Mouse (Mus musculus) embryo, embryonic 9.5 days (tissue): ENCODE measurements around the gene Tssk2.

Source experiments
- DNase-seq: peaks from one replicate; pipeline ENCODE4 v3.0.0-alpha.2; 2017; ENCODE audit errors: extremely low spot score

The Tssk2 gene

DNA sequence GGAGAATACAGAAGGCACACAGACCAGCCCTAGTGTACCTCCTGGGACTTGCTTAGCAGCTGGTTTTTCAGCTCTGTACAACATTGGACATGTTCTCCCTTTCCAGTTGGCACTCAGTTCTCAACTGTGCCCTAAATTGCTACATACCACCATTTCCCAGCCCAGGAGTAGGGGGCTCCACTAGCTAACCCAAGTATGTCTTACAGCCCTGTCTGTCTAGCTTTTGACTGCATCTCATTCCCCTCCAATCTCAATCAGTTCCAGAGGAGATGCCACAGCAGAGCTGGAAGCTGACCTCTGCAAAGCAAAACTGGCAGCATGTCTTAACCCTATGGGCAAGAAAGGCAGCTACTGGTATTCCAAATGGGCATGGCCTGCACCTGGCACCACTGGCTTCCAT lies 2.3 kb upstream of the Tssk2 start:
- DNase-seq: no peak

DNA sequence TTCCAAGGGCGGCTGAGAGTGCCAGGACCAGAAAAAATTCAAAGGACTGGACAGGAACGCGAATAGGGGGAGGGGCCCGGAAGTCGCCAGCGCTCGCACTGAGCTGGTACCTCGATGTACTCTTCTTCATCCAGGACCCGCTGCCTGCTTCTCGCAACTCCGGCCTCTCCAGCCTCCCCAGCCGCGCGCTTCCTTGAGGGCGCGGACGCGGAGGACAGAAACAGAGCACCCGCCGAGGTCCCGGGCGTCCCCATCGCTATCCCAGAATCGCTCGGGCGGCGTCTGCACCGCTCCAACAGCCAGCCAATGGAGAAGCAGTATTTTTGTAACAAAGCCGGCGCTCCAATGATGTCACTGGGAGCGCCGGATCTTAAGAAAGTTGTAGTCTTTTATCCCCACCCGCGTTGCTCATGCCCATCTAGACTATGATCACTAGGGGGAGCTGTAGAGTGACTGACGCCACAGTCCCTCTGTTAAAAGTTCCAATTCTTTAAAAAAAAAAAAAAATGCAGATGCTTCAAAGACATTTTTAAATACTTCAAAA lies 12.7 kb downstream of the Tssk2 start, which contains the start of gene Ess2:
Gene Ess2, minus strand, starts transcription at position 297 of the 544 bp plus-strand sequence.
- DNase-seq: peak; percentile 88

- peak; percentile 51 for DNase-seq
Observed at GRCm38 (mm10) chr16:17914307-17915249, 16.1 kb downstream of the Tssk2 start, which contains the start of gene Gsc2. Gene Gsc2 (minus strand): TSS chr16:17915059.

DNA sequence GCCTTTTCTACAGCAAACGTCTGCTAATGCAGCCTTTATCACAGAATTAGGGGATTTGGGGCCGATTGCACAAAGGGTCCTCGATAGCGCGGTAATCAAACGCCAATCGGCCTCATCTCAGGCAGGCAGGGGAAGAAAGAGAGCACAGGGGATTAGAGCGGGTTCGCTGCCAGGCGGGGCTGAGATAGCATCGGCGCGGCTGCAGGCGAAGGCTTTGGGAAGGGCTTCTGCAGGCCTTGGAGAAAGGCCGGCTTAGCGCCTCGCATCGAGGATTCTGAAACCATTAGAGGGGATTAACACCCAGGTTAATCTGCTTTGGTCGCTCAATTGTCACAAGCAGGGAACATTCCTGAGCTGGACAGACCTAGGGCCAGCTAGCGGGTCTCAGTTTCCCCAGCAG lies 22.1 kb downstream of the Tssk2 start:
- DNase-seq: peak; percentile 42

GRCm38 (mm10) chr16:17921325-17922162 lies 23.1 kb downstream of the Tssk2 start:
- peak; percentile 92 for DNase-seq

DNA sequence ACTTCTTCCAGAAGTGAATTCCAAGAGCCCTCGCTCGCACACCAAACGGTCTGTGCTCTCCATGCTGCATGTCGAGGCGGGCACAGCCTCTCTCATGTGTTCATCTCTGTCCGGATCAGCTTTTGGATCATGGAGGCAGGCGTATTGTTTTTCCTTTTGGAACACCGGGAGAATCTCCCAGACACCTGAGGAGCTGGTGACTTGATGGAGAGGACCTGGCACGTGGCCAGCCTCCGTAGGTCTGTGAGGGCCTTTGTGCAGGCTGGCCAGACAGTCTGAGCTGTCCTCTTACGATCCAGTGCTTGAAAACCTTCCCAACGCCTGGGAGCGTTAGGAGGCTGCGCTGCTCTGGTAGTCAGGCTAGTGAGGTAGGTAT lies 23.7 kb downstream of the Tssk2 start:
- no peak for DNase-seq

DNA sequence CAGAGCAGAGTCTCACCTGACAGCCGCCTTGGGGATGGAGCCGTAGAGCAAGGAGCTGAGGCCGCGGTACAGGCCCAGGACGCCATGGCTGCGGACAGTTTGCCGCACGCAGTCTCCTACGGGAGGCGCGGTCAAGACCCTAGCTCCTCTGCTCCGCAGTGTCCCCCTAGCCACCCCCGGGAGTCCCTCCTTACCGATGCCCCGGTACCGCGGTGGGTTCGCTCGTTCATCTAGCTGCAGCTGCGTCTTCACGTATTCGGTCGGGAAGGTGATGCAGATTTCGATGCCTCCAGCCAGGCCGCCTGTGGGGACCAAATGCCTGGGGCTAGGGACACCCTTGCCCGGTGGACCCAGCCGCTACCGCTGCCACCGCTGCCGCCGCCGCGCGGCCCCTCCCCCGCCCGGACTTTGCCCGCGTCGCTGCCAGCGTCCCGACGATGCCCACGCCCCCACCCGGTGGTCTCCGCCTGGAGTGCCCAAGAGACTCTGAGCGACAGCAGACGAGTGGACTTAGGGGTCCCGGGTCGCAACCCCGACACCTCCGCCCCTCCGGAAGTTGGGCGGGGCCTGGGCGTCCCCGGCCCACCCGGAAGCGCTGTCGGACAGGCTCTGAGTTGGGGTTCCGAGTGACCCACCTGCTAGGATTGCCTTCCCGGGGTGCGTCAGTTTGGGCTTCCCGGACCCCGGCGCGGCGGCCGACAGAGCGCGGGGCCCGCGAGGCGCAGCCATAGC lies 29.1 kb downstream of the Tssk2 start:
- peak; percentile 80 for DNase-seq

DNA sequence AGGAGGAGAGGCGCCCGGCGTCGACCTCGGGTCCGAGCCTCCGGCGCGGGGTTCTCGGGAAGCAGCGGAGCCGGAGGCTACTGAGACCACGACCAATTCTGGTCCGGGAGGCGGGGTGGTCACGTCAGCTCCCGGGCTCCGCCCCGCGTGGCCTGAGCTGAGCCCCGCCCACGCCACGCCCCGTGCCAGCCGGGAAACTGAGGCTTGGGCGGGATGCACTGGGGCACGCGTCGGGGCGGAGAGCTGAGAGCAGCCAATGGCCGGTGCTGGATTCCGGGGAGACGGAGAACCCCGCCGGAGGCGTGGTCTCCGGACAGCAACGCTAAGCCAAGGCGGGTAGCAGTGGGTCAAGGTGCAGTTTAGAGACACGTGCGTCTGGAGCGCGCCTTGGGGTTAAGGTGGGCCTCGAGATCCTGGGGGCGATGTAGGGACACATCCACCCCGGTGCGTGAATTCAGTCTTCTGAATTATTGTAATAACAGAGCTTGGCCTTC lies 29.7 kb downstream of the Tssk2 start, which contains the start of gene Slc25a1:
Gene Slc25a1, minus strand, starts transcription at position 133 of the 494 bp plus-strand sequence.
- peak; percentile 90 for DNase-seq

- peak; percentile 85 for DNase-seq
Observed at GRCm38 (mm10) chr16:17928627-17929104, 30.2 kb downstream of the Tssk2 start.

DNA sequence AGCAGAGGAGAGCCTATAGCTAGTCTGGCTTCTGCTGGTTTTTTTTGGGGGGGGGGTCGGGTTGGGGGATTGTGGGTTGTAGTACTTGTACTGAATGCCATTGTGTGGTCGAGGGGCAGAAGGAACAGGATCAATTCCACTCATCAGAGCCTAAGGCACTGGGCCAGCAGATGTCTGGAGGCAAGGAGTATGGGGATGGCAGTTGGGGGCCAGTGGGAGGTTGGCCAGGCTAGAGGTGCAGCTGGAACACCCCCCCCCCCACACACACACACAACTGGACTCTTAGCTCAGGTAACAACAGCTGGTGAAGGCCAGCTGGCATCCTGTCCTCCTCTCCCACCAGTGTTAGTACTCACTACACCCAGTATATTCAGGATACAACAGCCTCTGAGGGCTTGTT lies 30.8 kb downstream of the Tssk2 start:
- no peak for DNase-seq

DNA sequence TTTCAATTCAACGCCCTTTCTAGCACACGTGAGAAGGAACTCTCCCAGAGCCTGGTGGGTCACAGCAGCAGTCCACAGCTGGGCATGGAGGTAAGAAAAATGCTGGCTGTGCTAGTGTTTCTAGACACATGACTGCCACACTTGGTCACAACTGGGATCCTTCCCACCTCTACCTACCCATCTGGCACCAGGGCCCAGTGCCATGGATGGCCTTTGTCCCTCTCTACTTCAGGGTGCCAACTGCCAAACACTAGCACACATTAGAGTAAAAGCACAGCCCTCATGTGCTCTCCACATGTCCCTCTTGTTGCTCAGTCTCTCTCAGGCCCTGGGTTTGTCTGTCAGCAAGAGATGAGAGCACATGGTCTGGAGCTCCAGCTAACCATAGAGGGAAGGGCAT lies 31.2 kb downstream of the Tssk2 start:
- no peak for DNase-seq

- no peak for DNase-seq
Observed at GRCm38 (mm10) chr16:17931906-17932460, 33.5 kb downstream of the Tssk2 start.

GRCm38 (mm10) chr16:17933594-17934444 lies 35.4 kb downstream of the Tssk2 start:
- DNase-seq: no peak

DNA sequence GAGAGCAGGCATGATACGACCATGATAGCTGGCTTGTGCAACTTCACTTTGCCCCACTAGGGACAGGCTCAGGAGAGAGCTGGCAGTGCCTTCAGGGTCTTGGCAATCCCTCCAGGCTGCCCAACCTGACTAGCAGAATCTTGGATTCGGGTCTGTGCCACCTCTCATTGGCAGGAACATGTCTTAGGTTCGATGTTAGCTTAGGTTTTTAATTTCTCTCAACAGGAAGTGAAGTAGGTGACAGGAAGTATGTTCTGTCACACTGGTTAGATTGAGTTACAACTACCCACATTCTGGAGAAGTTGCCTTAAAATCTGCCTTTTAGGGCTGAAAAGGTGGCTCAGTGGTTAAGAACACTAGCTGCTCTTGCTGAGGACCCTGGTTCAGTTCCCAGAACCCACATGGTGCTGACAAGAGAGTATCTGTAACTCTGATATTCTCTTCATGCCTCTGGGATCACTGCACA lies 36.0 kb downstream of the Tssk2 start:
- DNase-seq: no peak

DNA sequence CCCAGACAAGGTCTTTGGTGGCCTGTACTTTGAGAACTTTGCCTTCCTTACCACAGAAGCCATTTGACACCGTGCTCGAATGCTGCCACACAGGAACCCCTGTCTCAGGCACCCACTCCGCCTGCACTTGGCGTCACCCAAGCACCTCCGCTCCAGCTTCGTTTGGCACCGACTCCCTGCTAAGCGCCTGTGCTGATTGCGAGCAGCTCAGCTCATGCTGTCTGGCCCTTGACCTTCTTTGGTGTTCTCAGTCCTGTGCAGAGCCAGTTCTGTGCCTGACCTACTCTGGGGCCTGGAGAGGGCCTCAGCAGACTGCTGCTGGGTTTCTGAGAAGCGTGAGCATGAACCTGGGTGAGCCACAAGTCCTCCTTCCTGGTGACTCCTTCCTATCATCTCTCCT lies 38.3 kb downstream of the Tssk2 start:
- DNase-seq: no peak

GRCm38 (mm10) chr16:17938187-17938586 lies 39.8 kb downstream of the Tssk2 start:
- DNase-seq: no peak

DNA sequence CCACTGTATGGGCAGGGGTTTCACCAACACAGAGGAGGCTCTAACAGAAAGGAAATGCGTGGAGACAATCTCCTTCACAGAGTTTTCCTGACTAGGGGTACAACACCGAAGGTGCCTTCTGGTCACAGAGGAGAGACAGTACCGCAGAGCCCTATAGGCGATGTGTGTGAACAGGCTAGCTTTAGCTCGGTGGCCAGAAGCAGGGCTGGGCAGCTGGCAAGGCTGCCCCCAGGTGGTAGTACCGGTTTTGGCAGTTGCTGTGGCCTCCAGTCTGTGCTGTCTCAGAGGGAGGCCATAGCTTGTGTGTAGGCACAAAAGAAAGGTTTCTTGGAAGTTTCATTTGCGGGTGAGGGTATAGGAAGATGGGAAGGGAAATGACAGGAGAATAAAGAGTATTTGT lies 40.4 kb downstream of the Tssk2 start:
- DNase-seq: peak; percentile 61

- DNase-seq: no peak
Observed at GRCm38 (mm10) chr16:17939255-17939751, 40.9 kb downstream of the Tssk2 start.

GRCm38 (mm10) chr16:17943466-17943865 lies 45.0 kb downstream of the Tssk2 start:
- DNase-seq: no peak
